Mouse (Mus musculus): ENCODE measurements around the gene Hmgcll1.
"Not testable (repeated sequence)": the region's sequence is repeated elsewhere in the genome, so short reads cannot be mapped to it uniquely, and the experiment has no call there.

Gene Hmgcll1

GRCm38 (mm10) chr9:76061492-76061891 lies 46.8 kb downstream of the Hmgcll1 start:
- DNase-seq: no peak

GRCm38 (mm10) chr9:76064164-76064563 lies 49.5 kb downstream of the Hmgcll1 start:
- DNase-seq: no peak

- DNase-seq: no peak
These were observed 76.9 kb downstream of the Hmgcll1 start for GRCm38 (mm10) chr9:76091561-76091960.

- DNase-seq: no peak
These were observed 82.6 kb downstream of the Hmgcll1 start for GRCm38 (mm10) chr9:76097221-76097620.

GRCm38 (mm10) chr9:76099981-76100380 lies 85.3 kb downstream of the Hmgcll1 start:
- DNase-seq: no peak

- not testable (repeated sequence) for DNase-seq
These were observed 89.8 kb downstream of the Hmgcll1 start for GRCm38 (mm10) chr9:76104416-76104815.

GRCm38 (mm10) chr9:76104846-76105245 lies 90.2 kb downstream of the Hmgcll1 start:
- no peak for DNase-seq

GRCm38 (mm10) chr9:76122888-76123287 lies 108.2 kb downstream of the Hmgcll1 start:
- DNase-seq: peak; percentile 40

GRCm38 (mm10) chr9:76124249-76124648 lies 109.6 kb downstream of the Hmgcll1 start:
- no peak for DNase-seq

- DNase-seq: no peak
These were observed 114.7 kb downstream of the Hmgcll1 start for GRCm38 (mm10) chr9:76129353-76129752.

GRCm38 (mm10) chr9:76134042-76134441 lies 119.4 kb downstream of the Hmgcll1 start:
- DNase-seq: no peak

- peak; percentile 6 for DNase-seq
These were observed 123.9 kb downstream of the Hmgcll1 start for GRCm38 (mm10) chr9:76138378-76139109.

- DNase-seq: no peak
These were observed 130.9 kb downstream of the Hmgcll1 start for GRCm38 (mm10) chr9:76145593-76145992.

GRCm38 (mm10) chr9:76162446-76162845 lies 147.8 kb downstream of the Hmgcll1 start:
- no peak for DNase-seq

GRCm38 (mm10) chr9:76168355-76168754 lies 153.7 kb downstream of the Hmgcll1 start:
- DNase-seq: no peak

GRCm38 (mm10) chr9:76172686-76173295 lies 158.1 kb downstream of the Hmgcll1 start:
- DNase-seq: no peak

GRCm38 (mm10) chr9:76179221-76179620 lies 164.6 kb downstream of the Hmgcll1 start:
- DNase-seq: no peak
